Mouse (Mus musculus) kidney, adult 8-10 months (tissue): ENCODE results near the gene Adam20.
A peak's percentile ranks its signal among the peaks of the same experiment; 100 is the strongest.
"Not testable (repeated sequence)": the region's sequence is repeated elsewhere in the genome, so short reads cannot be mapped to it uniquely, and the experiment has no call there.

Experiments used
- DNase-seq, 2 experiments: peaks; one replicate each; pipeline ENCODE4 v3.0.0; 2022

Adam20 gene

GRCm38 (mm10) chr8:40792973-40793372, at the start of gene Adam20:
Gene Adam20, plus strand, starts transcription at chr8:40793273.
- DNase-seq = not testable (repeated sequence)

- DNase-seq = not testable (repeated sequence)
Measured at GRCm38 (mm10) chr8:40751908-40752307, 41.2 kb upstream of the Adam20 start, which contains the start of gene Adam25. Gene Adam25, plus strand, starts transcription at chr8:40752208.

GRCm38 (mm10) chr8:40783320-40783719, 9.8 kb upstream of the Adam20 start:
- no peak for DNase-seq

GRCm38 (mm10) chr8:40803379-40804079, 10.5 kb downstream of the Adam20 start:
- peak in 1 of 2 experiments; percentile 8 for DNase-seq
